Mouse (Mus musculus) embryonic facial prominence, embryonic 15.5 days (tissue): ENCODE results near the gene Mylk3. TPM values are rescaled to one million over a fixed set of nuclear protein-coding genes. Genes with fewer than 3 reads are reported as not detected.

Experiments
- ATAC-seq: fragments of 200-750 bp; cut with Nextera tagmentation; 2 replicates; pipeline ENCODE4 v1.8.0; 2017; ENCODE audit warnings: low read depth, moderate TSS enrichment; ENCODE audit not compliant: insufficient number of reproducible peaks, low FRiP score, low TSS enrichment
- H3K27ac ChIP-seq: fragments of 300-500 bp; sonication (generic); replicated peaks from 2 replicates; pipeline ENCODE4 v1.5.1; 2015; ENCODE audit warnings: mild to moderate bottlenecking, inconsistent platforms
- H3K27me3 ChIP-seq: fragments of 300-500 bp; sonication (generic); 2 replicates; pipeline ENCODE4 v1.6.1; 2015; ENCODE audit warnings: inconsistent platforms
- H3K36me3 ChIP-seq: fragments of 300-500 bp; sonication (generic); 2 replicates; pipeline ENCODE4 v1.6.1; 2015; ENCODE audit warnings: mild to moderate bottlenecking, inconsistent platforms
- H3K4me1 ChIP-seq: fragments of 300-500 bp; sonication (generic); 2 replicates; pipeline ENCODE4 v1.6.1; 2015; ENCODE audit warnings: inconsistent platforms
- H3K4me2 ChIP-seq: fragments of 300-500 bp; sonication (generic); replicated peaks from 2 replicates; pipeline ENCODE4 v1.6.1; 2015; ENCODE audit warnings: mild to moderate bottlenecking, inconsistent platforms
- H3K4me3 ChIP-seq: fragments of 300-500 bp; sonication (generic); replicated peaks from 2 replicates; pipeline ENCODE4 v1.5.1; 2015; ENCODE audit warnings: mild to moderate bottlenecking, inconsistent platforms
- H3K9ac ChIP-seq: fragments of 300-500 bp; sonication (generic); 2 replicates; pipeline ENCODE4 v1.6.1; 2015; ENCODE audit warnings: inconsistent platforms
- H3K9me3 ChIP-seq: fragments of 300-500 bp; sonication (generic); replicated peaks from 2 replicates; pipeline ENCODE4 v1.6.1; 2016; ENCODE audit warnings: inconsistent platforms
- WGBS: fragments of 180-500 bp; shearing (Covaris S2); methylation state at CpG from one replicate; pipeline ENCODE4 v1.1.7; 2015; 5-methylcytosine and 5-hydroxymethylcytosine counted together
- polyA plus RNA-seq: library from polyadenylated mRNA; unstranded; fragments of >200 nt; fragmentation: Nextera tagmentation; extraction: Ambion mirVana; gene quantifications from 2 replicates; pipeline ENCODE4 v1.2.1, GENCODE M21; 2015

Mylk3 gene
- polyA plus RNA-seq, 1 experiment from 2014 or later = 4.0 TPM

- no peaks in the 10 kb centered on the region for H3K9me3 ChIP-seq
- no peak overlapping the region for H3K27ac ChIP-seq
- no peak overlapping the region for H3K9ac ChIP-seq
- no peak overlapping the region for H3K4me2 ChIP-seq
- ATAC-seq = no peak
- no peak overlapping the region for H3K4me3 ChIP-seq
- H3K27me3 ChIP-seq = no peaks in the 10 kb centered on the region
- H3K4me1 ChIP-seq = no peaks in the 10 kb centered on the region
- peaks cover 11% of the 10 kb centered on the region for H3K36me3 ChIP-seq
- WGBS = 67% methylated on average over 3 of the region's 3 CpGs
Measured at GRCm38 (mm10) chr8:85313036-85313435, 73.1 kb downstream of the Mylk3 start.

- no peak for ATAC-seq
- H3K4me3 ChIP-seq = no peak overlapping the region
Measured at GRCm38 (mm10) chr8:85311743-85312142, 74.4 kb downstream of the Mylk3 start.

DNA sequence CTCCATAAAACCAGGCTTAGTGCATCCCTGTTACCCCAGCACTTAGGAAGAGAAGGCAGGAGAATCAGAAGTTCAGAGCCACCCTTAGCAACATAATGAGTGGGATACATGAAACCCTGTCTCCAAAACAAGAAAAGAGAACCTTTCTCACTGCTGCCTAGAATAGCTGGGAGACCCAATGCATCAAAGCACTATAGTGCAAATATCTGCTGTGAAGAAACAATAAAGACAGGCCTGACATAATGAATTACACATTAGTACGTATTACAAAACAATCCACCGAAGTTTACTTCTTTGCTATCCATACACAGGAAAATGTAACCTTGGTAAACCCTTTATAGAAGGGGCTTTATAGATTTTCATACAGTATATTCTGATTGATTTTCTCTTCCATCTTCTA lies 77.6 kb downstream of the Mylk3 start:
- H3K9me3 ChIP-seq = no peaks in the 10 kb centered on the region
- no peak overlapping the region for H3K9ac ChIP-seq
- H3K36me3 ChIP-seq = peaks cover 47% of the 10 kb centered on the region
- no peak overlapping the region for H3K4me2 ChIP-seq
- no peak overlapping the region for H3K27ac ChIP-seq
- no peak overlapping the region for H3K4me3 ChIP-seq
- H3K4me1 ChIP-seq = no peaks in the 10 kb centered on the region
- 90% methylated on average over 2 of the region's 2 CpGs for WGBS
- no peak for ATAC-seq
- no peaks in the 10 kb centered on the region for H3K27me3 ChIP-seq

More at GRCm38 (mm10) chr8:85311743-85312142, 74.4 kb downstream of the Mylk3 start:
- H3K9me3 ChIP-seq = no peaks in the 10 kb centered on the region
- no peaks in the 10 kb centered on the region for H3K4me1 ChIP-seq
- no peak overlapping the region for H3K4me2 ChIP-seq
- no peak overlapping the region for H3K9ac ChIP-seq
- H3K27ac ChIP-seq = no peak overlapping the region
- no peaks in the 10 kb centered on the region for H3K27me3 ChIP-seq
- peaks cover 22% of the 10 kb centered on the region for H3K36me3 ChIP-seq

- 78% methylated on average over 5 of the region's 5 CpGs for WGBS
- H3K36me3 ChIP-seq = peaks cover 49% of the 10 kb centered on the region
- no peaks in the 10 kb centered on the region for H3K27me3 ChIP-seq
- ATAC-seq = no peak
- no peak overlapping the region for H3K27ac ChIP-seq
- H3K4me3 ChIP-seq = no peak overlapping the region
- no peaks in the 10 kb centered on the region for H3K9me3 ChIP-seq
- peaks cover 14% of the 10 kb centered on the region for H3K4me1 ChIP-seq
- H3K4me2 ChIP-seq = no peak overlapping the region
- no peak overlapping the region for H3K9ac ChIP-seq
Measured at GRCm38 (mm10) chr8:85303531-85303930, 82.6 kb downstream of the Mylk3 start.

DNA sequence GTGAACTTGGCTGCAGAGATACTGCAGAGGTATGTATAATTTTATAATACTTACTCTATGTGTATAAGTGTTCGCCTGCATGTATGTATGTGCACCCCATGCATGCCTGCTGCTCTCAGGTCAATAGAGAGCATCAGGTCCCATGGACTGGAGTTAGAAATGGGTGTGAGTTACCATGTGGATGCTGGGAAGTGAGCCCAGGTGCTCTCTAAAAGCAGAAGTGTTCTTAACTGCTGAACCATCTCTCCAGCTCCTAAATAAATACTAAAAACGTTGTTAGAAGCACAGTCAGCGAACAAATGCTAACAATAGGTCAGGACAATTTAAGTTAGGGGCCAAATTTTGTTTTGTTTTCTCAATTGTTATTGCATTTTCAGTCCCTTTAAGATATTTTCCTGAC lies 83.2 kb downstream of the Mylk3 start:
- H3K4me2 ChIP-seq = no peak overlapping the region
- ATAC-seq = no peak
- no peaks in the 10 kb centered on the region for H3K27me3 ChIP-seq
- no peak overlapping the region for H3K4me3 ChIP-seq
- H3K4me1 ChIP-seq = peaks cover 18% of the 10 kb centered on the region
- WGBS = 93% methylated on average over 3 of the region's 3 CpGs
- no peaks in the 10 kb centered on the region for H3K9me3 ChIP-seq
- H3K27ac ChIP-seq = no peak overlapping the region
- H3K36me3 ChIP-seq = peaks cover 43% of the 10 kb centered on the region
- H3K9ac ChIP-seq = no peak overlapping the region

- H3K9ac ChIP-seq = no peak overlapping the region
- no peak overlapping the region for H3K27ac ChIP-seq
- no peaks in the 10 kb centered on the region for H3K9me3 ChIP-seq
- ATAC-seq = no peak
- H3K4me2 ChIP-seq = no peak overlapping the region
- WGBS = 56% methylated on average over 1 of the region's 1 CpGs
- H3K27me3 ChIP-seq = no peaks in the 10 kb centered on the region
- peaks cover 35% of the 10 kb centered on the region for H3K36me3 ChIP-seq
- H3K4me3 ChIP-seq = no peak overlapping the region
- peaks cover 23% of the 10 kb centered on the region for H3K4me1 ChIP-seq
Measured at GRCm38 (mm10) chr8:85301941-85302340, 84.2 kb downstream of the Mylk3 start.

DNA sequence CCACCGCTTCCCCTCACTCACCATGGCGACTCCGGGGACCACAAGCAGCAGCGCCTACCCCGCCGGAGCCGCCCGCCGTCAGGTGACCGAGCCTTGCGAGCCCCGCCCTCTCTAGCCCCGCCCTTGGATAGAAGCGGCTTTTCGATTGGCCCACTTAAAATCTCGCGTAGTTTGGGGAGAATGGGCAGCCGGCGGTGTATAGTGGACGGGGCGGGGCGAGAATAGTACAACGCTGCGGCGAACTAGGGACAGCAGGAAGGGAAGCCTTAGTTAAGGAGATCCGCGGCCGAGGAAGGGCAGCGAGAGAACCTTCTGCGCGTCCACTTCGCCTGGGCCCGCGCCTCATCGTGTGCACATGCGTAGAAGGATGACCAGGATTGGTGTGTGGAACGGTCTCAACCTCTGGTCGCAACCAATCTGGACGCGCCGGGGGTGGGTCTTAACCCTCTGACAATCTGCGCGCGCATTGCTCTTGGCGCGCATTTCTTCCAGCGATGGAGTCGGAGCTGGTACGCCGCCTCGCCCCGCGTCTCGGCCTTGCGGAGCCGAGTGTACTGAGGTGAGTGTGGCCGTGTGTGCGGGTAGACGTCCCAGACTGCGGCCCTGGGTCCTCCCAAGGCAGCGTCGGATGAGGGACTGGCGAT lies 86.6 kb downstream of the Mylk3 start, which contains the start of the genes Orc6 and Vps35:
TSS of gene Orc6 (plus strand) at position 199 of the 644 bp plus-strand sequence.
TSS of gene Vps35 (minus strand) at position 369 of the 644 bp plus-strand sequence.
- Histone ChIP-seq H3K4me2 (peak within 1 kb of the TSS; percentile 75), H3K9ac (peak within 1 kb of the TSS; percentile 98), H3K27ac (peak within 1 kb of the TSS; percentile 98), H3K27me3 (no peaks in the 10 kb centered on the region), H3K4me1 (peaks cover 23% of the 10 kb centered on the region), H3K4me3 (peak within 1 kb of the TSS; percentile 99), H3K9me3 (no peaks in the 10 kb centered on the region), H3K36me3 (peaks cover 12% of the 10 kb centered on the region)
- peak; percentile 98 for ATAC-seq
- WGBS = under 1% methylated on average over 63 of the region's 63 CpGs

GRCm38 (mm10) chr8:85298600-85299433 lies 87.3 kb downstream of the Mylk3 start:
- Histone ChIP-seq H3K9me3 (no peaks in the 10 kb centered on the region), H3K36me3 (peaks cover 10% of the 10 kb centered on the region), H3K4me1 (peaks cover 23% of the 10 kb centered on the region), H3K9ac (peak overlapping the region; percentile 98), H3K4me2 (peak overlapping the region; percentile 68), H3K27me3 (no peaks in the 10 kb centered on the region), H3K4me3 (peak overlapping the region; percentile 99), H3K27ac (peak overlapping the region; percentile 98)
- WGBS = under 1% methylated on average over 52 of the region's 53 CpGs
- ATAC-seq = peak; percentile 31

GRCm38 (mm10) chr8:85286846-85287245 lies 99.3 kb downstream of the Mylk3 start:
- Histone ChIP-seq H3K9me3 (no peaks in the 10 kb centered on the region), H3K27me3 (no peaks in the 10 kb centered on the region), H3K27ac (no peak overlapping the region), H3K4me1 (no peaks in the 10 kb centered on the region), H3K4me3 (no peak overlapping the region), H3K9ac (no peak overlapping the region), H3K36me3 (peaks cover 50% of the 10 kb centered on the region), H3K4me2 (no peak overlapping the region)
- no peak for ATAC-seq
- WGBS = 89% methylated on average over 1 of the region's 1 CpGs
